Mouse (Mus musculus) embryonic facial prominence, embryonic 12.5 days (tissue): ENCODE data around the gene Gja5. TPM values are rescaled to one million over a fixed set of nuclear protein-coding genes. Genes with fewer than 3 reads are reported as not detected.

Experiments
- ATAC-seq: fragments of 200-750 bp; cut with Nextera tagmentation; 2 replicates; pipeline ENCODE4 v1.8.0; 2017; ENCODE audit not compliant: insufficient number of reproducible peaks, insufficient read depth, low FRiP score, low TSS enrichment
- H3K27ac ChIP-seq: fragments of 300-500 bp; sonication (generic); 2 replicates; pipeline ENCODE4 v1.5.1; 2016; ENCODE audit warnings: mild to moderate bottlenecking
- H3K27me3 ChIP-seq: fragments of 300-500 bp; sonication (generic); 2 replicates; pipeline ENCODE4 v1.6.1; 2016; ENCODE audit warnings: mild to moderate bottlenecking, moderate library complexity
- H3K36me3 ChIP-seq: fragments of 300-500 bp; sonication (generic); 2 replicates; pipeline ENCODE4 v1.6.1; 2016; ENCODE audit warnings: mild to moderate bottlenecking
- H3K4me1 ChIP-seq: fragments of 300-500 bp; sonication (generic); 2 replicates; pipeline ENCODE4 v1.6.1; 2016
- H3K4me2 ChIP-seq: fragments of 300-500 bp; sonication (generic); replicated peaks from 2 replicates; pipeline ENCODE4 v1.6.1; 2016; ENCODE audit warnings: mild to moderate bottlenecking, moderate library complexity
- H3K4me3 ChIP-seq: fragments of 300-500 bp; sonication (generic); 2 replicates; pipeline ENCODE4 v1.5.1; 2016; ENCODE audit warnings: mild to moderate bottlenecking
- H3K9ac ChIP-seq: fragments of 300-500 bp; sonication (generic); 2 replicates; pipeline ENCODE4 v1.6.1; 2016; ENCODE audit warnings: mild to moderate bottlenecking, moderate library complexity
- H3K9me3 ChIP-seq: fragments of 300-500 bp; sonication (generic); 2 replicates; pipeline ENCODE4 v1.6.1; 2016; ENCODE audit warnings: mild to moderate bottlenecking, moderate library complexity
- WGBS: fragments of 180-500 bp; shearing (Covaris S2); methylation state at CpG from one replicate; pipeline ENCODE4 v1.1.7; 2016; 5-methylcytosine and 5-hydroxymethylcytosine counted together
- polyA plus RNA-seq: library from polyadenylated mRNA; unstranded; fragments of >200 nt; fragmentation: Nextera tagmentation; extraction: Ambion mirVana; gene quantifications from 2 replicates; pipeline ENCODE4 v1.2.1, GENCODE M21; 2016

Gene Gja5
- polyA plus RNA-seq, 1 experiment from 2014 or later: 14.3 TPM

DNA sequence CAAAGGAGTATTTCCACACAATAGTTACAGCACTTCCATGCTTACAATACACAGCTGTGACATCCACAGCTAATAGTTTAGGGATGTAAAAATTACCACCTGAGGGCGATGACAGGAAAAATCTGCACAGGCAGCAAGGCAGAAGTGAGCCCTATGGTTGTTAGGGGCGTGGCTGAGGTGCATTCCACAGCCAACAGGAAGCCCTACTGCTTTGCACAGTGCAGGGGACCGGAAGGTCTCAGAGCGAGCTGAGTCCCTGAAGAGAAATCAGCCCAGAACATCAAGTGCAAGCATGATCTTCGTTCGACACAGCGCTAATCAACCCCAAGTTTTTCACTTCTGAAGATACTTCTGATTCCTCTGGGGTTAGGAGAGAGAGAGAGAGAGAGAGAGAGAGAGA is 219.7 kb downstream of the Gja5 start:
- H3K4me3 ChIP-seq: no peak overlapping the region
- H3K36me3 ChIP-seq: no peaks in the 10 kb centered on the region
- H3K27ac ChIP-seq: no peak overlapping the region
- H3K4me1 ChIP-seq: 0 out of 2 replicates have a peak, but pooled peaks cover 2% of the 10 kb centered on the region
- no peak overlapping the region for H3K4me2 ChIP-seq
- H3K9me3 ChIP-seq: no peaks in the 10 kb centered on the region
- WGBS: 36% methylated on average over 7 of the region's 7 CpGs
- H3K27me3 ChIP-seq: no peaks in the 10 kb centered on the region
- no peak overlapping the region for H3K9ac ChIP-seq
- no peak for ATAC-seq

Other genes with a start within 250 kb of the Gja5 start
- gene Ankrd35, start 234.6 kb upstream of the Gja5 start, polyA plus RNA-seq: 0.92 and 1.1 TPM in 2 replicates
- 77.4 and 77.5 TPM in 2 replicates for gene Pias3, start 208.3 kb upstream of the Gja5 start, polyA plus RNA-seq
- gene Nudt17, start 196.1 kb upstream of the Gja5 start, polyA plus RNA-seq: 13.7 and 14.7 TPM in 2 replicates
- gene Polr3c, start 177.1 kb upstream of the Gja5 start, polyA plus RNA-seq: 35.5 and 36.6 TPM in 2 replicates
- gene Rnf115, start 177.0 kb upstream of the Gja5 start, polyA plus RNA-seq: 64.5 and 70.3 TPM in 2 replicates
- gene Pdzk1, start 75.4 kb upstream of the Gja5 start, polyA plus RNA-seq: not detected in 2 replicates
- gene Cd160, start 75.3 kb upstream of the Gja5 start, polyA plus RNA-seq: 0.10 and 0.18 TPM in 2 replicates
- gene Gpr89, start 653 bp downstream of the Gja5 start, polyA plus RNA-seq: 40.8 and 43.1 TPM in 2 replicates
- gene Gja8, start 21.3 kb downstream of the Gja5 start, polyA plus RNA-seq: 0.65 and 2.4 TPM in 2 replicates